Mouse (Mus musculus) embryonic facial prominence, embryonic 10.5 days (tissue): ENCODE measurements around the gene Trank1. TPM values are rescaled to one million over a fixed set of nuclear protein-coding genes. Genes with fewer than 3 reads are reported as not detected.

Source experiments
- polyA plus RNA-seq: library from polyadenylated mRNA; unstranded; fragments of >200 nt; fragmentation: Nextera tagmentation; extraction: Ambion mirVana; gene quantifications from 2 replicates; pipeline ENCODE4 v1.2.1, GENCODE M21; 2016

Trank1 gene
- polyA plus RNA-seq, 1 experiment from 2014 or later = 0.09 TPM

Other genes starting within 250 kb of the Trank1 start
- gene Lrrfip2, start 194.1 kb upstream of the Trank1 start, polyA plus RNA-seq = 38.6 and 39.4 TPM in 2 replicates
- gene Mlh1, start 39.9 kb upstream of the Trank1 start, polyA plus RNA-seq = 52.7 and 56.8 TPM in 2 replicates
- gene Epm2aip1, start 39.8 kb upstream of the Trank1 start, polyA plus RNA-seq = 29.7 and 30.4 TPM in 2 replicates
- 0.18 and 0.64 TPM in 2 replicates for gene Dclk3, start 127.3 kb downstream of the Trank1 start, polyA plus RNA-seq